Mouse (Mus musculus) embryonic fibroblast, embryonic 13.5 days (primary cell): ENCODE data around the gene Thbs3. TPM values are rescaled to one million over a fixed set of nuclear protein-coding genes. Genes with fewer than 3 reads are reported as not detected.

Experiments used
- H3K27ac ChIP-seq: 2 replicates; pipeline ENCODE4 v1.5.1; 2012; ENCODE audit warnings: low read length, control low read depth, inconsistent platforms; ENCODE audit not compliant: insufficient read depth
- H3K4me1 ChIP-seq: 2 replicates; pipeline ENCODE4 v1.6.1; 2011; ENCODE audit warnings: low read length; ENCODE audit not compliant: control insufficient read depth, insufficient read depth
- H3K4me3 ChIP-seq: 2 replicates; pipeline ENCODE4 v1.5.1; 2011; ENCODE audit warnings: mild to moderate bottlenecking, control low read depth, low read length; ENCODE audit not compliant: insufficient read depth
- CTCF ChIP-seq: IDR thresholded peaks from 2 replicates; pipeline ENCODE4 v1.5.1; 2011; ENCODE audit warnings: mild to moderate bottlenecking, control low read depth, low read length, moderate library complexity, borderline replicate concordance; ENCODE audit not compliant: insufficient read depth
- POLR2A ChIP-seq: IDR thresholded peaks from 2 replicates; pipeline ENCODE4 v1.6.1; 2011; ENCODE audit warnings: low read depth, mild to moderate bottlenecking, control low read depth, low read length, moderate library complexity
- polyA plus RNA-seq: library from polyadenylated mRNA; stranded (reverse); fragments of >200 nt; gene quantifications from 2 replicates; pipeline ENCODE4 v1.2.4, GENCODE M21; 2011; ENCODE audit warnings: low read depth; ENCODE audit not compliant: missing spikeins, insufficient read length

Gene Thbs3
- polyA plus RNA-seq, 1 experiment: 83.1 TPM

DNA sequence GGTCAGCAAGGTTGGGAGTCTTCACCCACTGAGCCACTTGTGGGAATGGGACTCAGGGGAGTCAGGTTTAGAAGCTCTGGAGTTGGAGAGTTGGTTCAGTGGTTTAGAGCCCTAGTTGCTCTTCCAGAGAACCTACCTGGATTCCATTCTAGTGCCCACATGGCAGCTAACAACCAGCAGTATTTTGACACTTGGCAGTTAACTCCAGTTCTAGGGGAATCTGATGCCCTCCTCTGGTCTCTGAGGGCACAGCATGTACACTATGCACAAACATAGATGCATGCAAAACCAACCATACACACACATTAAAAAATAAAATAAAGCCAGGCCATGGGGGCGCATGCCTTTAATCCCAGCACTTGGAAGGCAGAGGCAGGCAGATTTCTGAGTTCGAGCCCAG lies 21.1 kb upstream of the Thbs3 start:
- H3K27ac ChIP-seq: no peak overlapping the region
- no peaks in the 10 kb centered on the region for H3K4me1 ChIP-seq
- H3K4me3 ChIP-seq: no peak overlapping the region
- no peak for TF ChIP-seq POLR2A
- no peak for TF ChIP-seq CTCF

DNA sequence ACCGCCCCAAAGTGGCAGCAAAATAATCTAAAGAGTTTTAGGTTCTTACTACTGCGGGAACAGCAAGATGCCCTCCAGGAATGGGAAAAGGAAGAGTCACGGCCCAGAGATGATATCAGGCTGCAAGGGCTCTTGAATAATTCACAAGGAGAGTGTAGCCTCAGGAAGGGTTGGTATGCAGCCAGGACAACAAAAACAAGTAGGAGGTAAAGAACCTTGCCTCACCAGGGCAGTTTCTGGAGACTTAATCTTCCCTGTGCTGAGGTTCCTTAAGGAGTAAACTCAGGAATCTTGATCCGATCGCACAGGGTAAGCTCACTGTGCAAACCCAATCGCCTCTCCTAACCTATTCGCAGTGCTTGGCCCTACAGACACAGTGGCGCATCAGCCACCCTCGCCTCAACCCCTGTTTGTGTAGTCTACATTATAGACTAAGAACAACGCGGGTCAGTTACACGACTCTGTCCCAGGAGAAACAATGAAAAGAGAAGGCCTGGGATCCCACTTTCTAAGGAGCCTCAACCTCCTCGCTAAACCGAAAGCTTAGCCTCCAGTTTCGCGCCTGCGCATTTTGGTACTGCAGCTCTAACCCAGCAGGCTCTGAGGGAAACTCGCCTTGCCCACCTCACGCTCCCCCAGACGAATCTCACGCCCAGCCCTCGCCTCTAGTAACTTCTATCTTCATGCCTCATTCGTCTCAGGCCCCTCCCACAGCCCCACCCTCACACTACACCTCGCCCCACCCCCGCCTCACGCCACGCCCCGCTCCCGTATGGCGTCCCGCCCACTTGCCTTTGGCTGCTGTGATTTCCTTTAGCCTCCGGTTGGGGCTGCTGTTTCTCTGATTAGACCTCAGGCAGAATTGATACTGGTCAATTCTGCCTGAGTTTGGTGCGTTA lies 18.8 kb upstream of the Thbs3 start:
- H3K4me1 ChIP-seq: no peaks in the 10 kb centered on the region
- TF ChIP-seq POLR2A (peak; percentile 94), CTCF (peak; percentile 13; the same call in 1 of the 2 replicates)
- peak overlapping the region; percentile 43 for H3K27ac ChIP-seq
- peak overlapping the region; percentile 33 for H3K4me3 ChIP-seq

DNA sequence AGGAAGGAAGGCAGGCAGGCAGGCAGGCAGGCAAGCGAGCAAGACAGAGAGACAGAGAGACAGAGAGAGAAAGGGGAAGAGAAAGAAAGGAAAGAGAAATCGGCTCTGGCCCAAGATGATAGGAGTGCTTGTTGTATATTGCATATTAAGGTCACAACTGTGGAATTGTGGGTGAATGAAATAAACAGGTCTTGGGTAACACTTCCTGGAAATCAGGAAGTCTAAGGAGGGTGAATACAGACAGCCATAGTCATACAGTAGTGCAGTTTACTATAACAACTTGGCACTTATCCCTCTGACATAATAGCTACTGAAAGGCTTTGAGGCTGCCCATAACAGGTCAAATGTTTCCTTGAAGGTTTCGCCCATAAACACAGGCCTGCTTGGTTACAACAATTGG lies 15.1 kb upstream of the Thbs3 start:
- TF ChIP-seq CTCF (no peak), POLR2A (no peak)
- H3K27ac ChIP-seq: no peak overlapping the region
- H3K4me3 ChIP-seq: no peak overlapping the region
- no peaks in the 10 kb centered on the region for H3K4me1 ChIP-seq

DNA sequence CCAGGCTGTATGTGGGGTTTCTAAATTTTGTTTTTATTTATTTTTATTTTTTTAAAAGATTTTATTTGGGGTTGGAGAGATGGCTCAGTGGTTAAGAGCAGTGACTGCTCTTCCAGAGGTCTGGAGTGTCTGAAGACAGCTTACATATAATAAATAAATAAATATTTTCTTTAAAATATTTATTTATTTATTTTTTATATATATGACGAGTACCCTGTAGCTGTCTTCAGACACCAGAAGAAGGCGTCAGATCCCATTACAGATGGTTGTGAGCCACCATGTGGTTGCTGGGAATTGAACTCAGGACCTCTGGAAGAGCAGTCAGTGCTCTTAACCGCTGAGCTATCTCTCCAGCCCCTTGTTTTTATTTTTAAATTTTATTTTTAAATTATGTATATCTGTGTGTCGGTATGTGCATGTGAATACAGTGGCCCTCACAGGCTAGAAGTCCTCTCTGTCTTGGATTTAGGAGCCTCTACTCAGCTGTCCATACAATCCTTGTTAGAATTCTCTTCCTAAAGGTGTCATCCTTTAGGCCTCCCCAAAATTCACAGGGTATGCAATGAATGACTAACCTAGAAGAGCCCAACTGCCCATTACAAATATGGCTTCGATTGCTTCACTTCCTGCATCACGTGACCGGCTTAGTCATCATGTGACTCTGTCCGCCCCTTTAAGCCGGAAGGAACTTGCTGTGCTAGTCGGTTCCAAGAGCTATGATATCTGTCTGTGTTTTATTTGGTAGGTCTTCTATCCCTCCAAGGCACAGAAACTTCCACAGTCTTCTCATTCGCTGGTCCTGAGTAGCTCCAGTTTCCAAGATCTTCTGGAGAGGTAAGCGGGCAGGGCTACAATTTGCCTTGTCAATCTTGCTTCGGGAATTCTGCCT lies 12.5 kb upstream of the Thbs3 start, which contains the start of gene Gba:
Gba (plus strand) TSS at position 676 of the 889 bp plus-strand sequence.
- H3K27ac ChIP-seq: no peak within 1 kb of the TSS

DNA sequence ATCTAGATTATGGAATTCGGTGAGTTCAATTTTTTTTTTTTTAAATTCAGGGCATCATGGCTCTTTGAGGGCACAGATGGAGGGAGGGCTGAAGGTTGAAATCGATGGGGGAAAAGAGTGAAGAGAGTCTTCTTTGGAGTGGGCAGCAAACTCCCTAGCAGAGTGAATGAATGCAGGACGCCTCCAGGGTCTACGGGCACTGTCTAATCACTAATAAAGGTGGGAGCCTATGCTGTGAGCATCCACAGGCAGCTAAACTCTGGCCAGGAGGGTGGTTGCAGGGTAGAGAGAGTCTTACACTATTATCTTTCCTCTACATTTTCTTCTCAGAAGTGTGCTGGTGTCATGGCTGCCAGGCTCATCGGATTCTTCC lies 11.9 kb upstream of the Thbs3 start:
- Histone ChIP-seq H3K4me1 (no peaks in the 10 kb centered on the region), H3K4me3 (peak overlapping the region; percentile 88), H3K27ac (no peak overlapping the region)
- TF ChIP-seq POLR2A: no peak
- TF ChIP-seq CTCF: no peak

More for the DNA sequence above, 12.5 kb upstream of the Thbs3 start, which contains the start of gene Gba:
- Histone ChIP-seq H3K4me3 (peak within 1 kb of the TSS; percentile 88), H3K4me1 (no peaks in the 10 kb centered on the region)
- TF ChIP-seq POLR2A (peak; percentile 70), CTCF (no peak)

DNA sequence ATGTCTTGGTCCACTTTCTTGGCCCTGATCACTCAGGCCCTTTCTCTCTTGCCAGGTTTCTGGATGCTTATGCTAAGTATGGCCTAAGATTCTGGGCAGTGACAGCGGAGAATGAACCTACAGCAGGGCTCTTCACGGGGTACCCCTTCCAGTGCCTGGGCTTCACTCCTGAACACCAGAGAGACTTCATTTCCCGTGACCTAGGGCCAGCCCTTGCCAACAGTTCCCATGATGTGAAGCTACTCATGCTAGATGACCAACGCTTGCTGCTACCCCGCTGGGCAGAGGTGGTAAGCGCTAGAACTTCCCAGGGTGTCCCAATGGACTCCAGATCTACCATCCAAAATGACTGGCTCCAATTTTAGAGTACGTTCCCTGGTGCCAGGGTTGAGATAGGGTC lies 8.9 kb upstream of the Thbs3 start:
- H3K4me3 ChIP-seq: no peak overlapping the region
- H3K4me1 ChIP-seq: no peaks in the 10 kb centered on the region
- TF ChIP-seq POLR2A (no peak), CTCF (no peak)
- H3K27ac ChIP-seq: no peak overlapping the region

DNA sequence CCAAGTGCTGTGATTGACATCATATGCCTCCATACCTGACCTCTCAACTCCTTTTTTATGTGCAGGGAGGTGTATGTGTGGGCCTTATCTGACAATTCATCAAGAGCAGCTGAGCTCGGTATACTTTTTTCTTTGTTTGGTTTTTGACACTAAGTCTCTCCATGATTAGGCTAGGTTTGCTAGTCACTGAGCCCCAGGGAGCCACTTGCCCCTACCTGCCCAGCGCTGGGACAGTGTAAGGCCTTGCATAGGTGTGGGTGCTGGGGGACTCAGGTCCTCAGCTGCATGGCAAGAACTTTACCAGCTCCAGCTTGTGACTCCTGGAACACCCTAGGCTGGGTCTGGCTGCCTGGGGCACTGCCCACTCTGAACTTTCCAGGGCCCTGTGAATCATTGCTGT lies 8.3 kb upstream of the Thbs3 start:
- H3K27ac ChIP-seq: no peak overlapping the region
- TF ChIP-seq POLR2A (no peak), CTCF (no peak)
- no peaks in the 10 kb centered on the region for H3K4me1 ChIP-seq
- no peak overlapping the region for H3K4me3 ChIP-seq

DNA sequence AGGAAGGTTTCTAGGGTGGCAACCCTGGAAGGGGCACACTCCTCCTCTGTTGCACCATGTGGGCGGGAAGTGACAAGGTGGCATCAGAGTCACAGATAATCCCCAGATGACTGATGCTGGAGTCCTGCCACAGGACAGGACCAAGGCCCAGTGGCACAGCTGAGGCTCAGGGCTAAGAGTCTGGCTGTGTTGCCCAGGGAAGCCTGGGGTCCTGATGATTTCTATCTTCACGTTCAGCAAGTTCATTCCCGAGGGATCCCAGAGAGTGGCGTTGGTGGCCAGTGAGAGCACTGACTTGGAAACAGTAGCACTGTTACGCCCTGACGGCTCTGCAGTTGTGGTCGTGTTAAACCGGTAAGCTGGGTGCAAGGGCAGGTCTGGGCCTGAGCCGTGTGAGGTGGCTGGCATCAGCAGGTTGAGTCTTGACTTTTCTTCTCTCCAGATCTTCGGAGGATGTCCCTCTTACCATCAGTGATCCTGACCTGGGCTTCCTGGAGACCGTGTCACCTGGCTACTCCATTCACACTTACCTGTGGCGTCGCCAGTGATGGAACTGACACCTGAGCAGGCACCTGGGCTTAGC lies 6.8 kb upstream of the Thbs3 start:
- no peak for TF ChIP-seq CTCF
- no peak for TF ChIP-seq POLR2A
- Histone ChIP-seq H3K27ac (no peak overlapping the region), H3K4me1 (peaks cover 5% of the 10 kb centered on the region; the same call in 1 of the 2 replicates), H3K4me3 (no peak overlapping the region)

DNA sequence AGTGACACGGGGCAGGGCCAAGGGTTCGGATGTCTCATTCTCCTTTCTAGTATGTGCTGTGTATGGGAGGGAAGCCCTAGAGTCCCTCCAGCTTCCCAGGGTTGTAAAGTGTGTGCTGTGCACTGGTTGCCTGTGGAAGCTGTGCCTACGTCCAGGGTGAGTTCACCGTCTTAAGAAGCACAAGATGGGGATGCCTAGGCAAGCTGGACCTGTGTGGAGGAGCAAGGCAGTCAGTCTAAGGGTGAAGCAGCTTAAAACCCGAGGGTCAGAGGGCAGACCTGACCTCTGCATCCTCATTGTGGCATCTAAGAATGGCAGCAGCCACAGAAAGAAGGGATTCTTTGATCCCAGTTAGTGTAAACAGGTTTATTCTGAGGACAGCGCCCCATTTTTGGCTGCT lies 6.2 kb upstream of the Thbs3 start:
- peaks cover 5% of the 10 kb centered on the region; the same call in 1 of the 2 replicates for H3K4me1 ChIP-seq
- no peak overlapping the region for H3K27ac ChIP-seq
- H3K4me3 ChIP-seq: no peak overlapping the region
- no peak for TF ChIP-seq CTCF
- TF ChIP-seq POLR2A: no peak
